Mouse (Mus musculus): ENCODE data around the gene Ing4.

- TF ChIP-seq ZC3H11A (IDR thresholded peaks at IDR 0.05; ENCODE audit: borderline replicate concordance, low read depth, low read length) = no peak
- TF ChIP-seq MAFK (IDR thresholded peaks at IDR 0.05; ENCODE audit: insufficient read depth, low read depth, low read length) = no peak
- no peak for TF ChIP-seq ZNF384 (IDR thresholded peaks at IDR 0.05; ENCODE audit: low read depth, low read length)
- no peak for TF ChIP-seq HCFC1 (IDR thresholded peaks at IDR 0.05; ENCODE audit: borderline replicate concordance, insufficient read depth, low read length)
Measured at GRCm38 (mm10) chr6:125005086-125005485, 34.5 kb upstream of the Ing4 start.

Data from ES-E14 (cell line).